Mouse (Mus musculus) midbrain, postnatal 0 days (tissue): ENCODE results near the gene Kcna2. TPM values are rescaled to one million over a fixed set of nuclear protein-coding genes. Genes with fewer than 3 reads are reported as not detected.
A peak's percentile ranks its signal among the peaks of the same experiment; 100 is the strongest.

Source experiments
- ATAC-seq: fragments of 200-750 bp; cut with Nextera tagmentation; 2 replicates; pipeline ENCODE4 v1.8.0; 2017; ENCODE audit warnings: moderate number of reproducible peaks, mild to moderate bottlenecking, moderate TSS enrichment, moderate library complexity; ENCODE audit not compliant: low FRiP score
- DNase-seq: peaks from one replicate; pipeline ENCODE4 v3.0.0-alpha.2; 2015; ENCODE audit warnings: low spot score
- H3K27ac ChIP-seq: fragments of 300-500 bp; sonication (generic); 2 replicates; pipeline ENCODE4 v1.5.1; 2014; ENCODE audit warnings: low read depth, mild to moderate bottlenecking, low read length, mixed read lengths
- H3K27me3 ChIP-seq: fragments of 300-500 bp; sonication (generic); 2 replicates; pipeline ENCODE4 v1.6.1; 2014; ENCODE audit warnings: low read length, control low read depth, mixed read lengths; ENCODE audit not compliant: insufficient read depth
- H3K36me3 ChIP-seq: fragments of 300-500 bp; sonication (generic); 2 replicates; pipeline ENCODE4 v1.6.1; 2014; ENCODE audit warnings: low read length, control low read depth, mixed read lengths; ENCODE audit not compliant: insufficient read depth
- H3K4me1 ChIP-seq: fragments of 300-500 bp; sonication (generic); 2 replicates; pipeline ENCODE4 v1.6.1; 2014; ENCODE audit warnings: mild to moderate bottlenecking, control low read depth, antibody characterized with exemption, low read length, mixed read lengths; ENCODE audit not compliant: insufficient read depth
- H3K4me2 ChIP-seq: fragments of 300-500 bp; sonication (generic); 2 replicates; pipeline ENCODE4 v1.6.1; 2014; ENCODE audit warnings: low read depth, mild to moderate bottlenecking, low read length, mixed read lengths; ENCODE audit not compliant: poor library complexity, severe bottlenecking
- H3K4me3 ChIP-seq: fragments of 300-500 bp; sonication (generic); 2 replicates; pipeline ENCODE4 v1.5.1; 2014; ENCODE audit warnings: low read depth, mild to moderate bottlenecking, low read length, moderate library complexity
- H3K9ac ChIP-seq: fragments of 300-500 bp; sonication (generic); replicated peaks from 2 replicates; pipeline ENCODE4 v1.6.1; 2014; ENCODE audit warnings: mild to moderate bottlenecking, low read length, moderate library complexity, mixed read lengths; ENCODE audit not compliant: poor library complexity, severe bottlenecking
- H3K9me3 ChIP-seq: fragments of 300-500 bp; sonication (generic); 2 replicates; pipeline ENCODE4 v1.6.1; 2016; ENCODE audit warnings: low read length, control low read depth
- CTCF ChIP-seq: IDR thresholded peaks from 2 replicates; pipeline ENCODE4 v1.5.1; 2016; ENCODE audit warnings: antibody characterized with exemption, mild to moderate bottlenecking
- WGBS: fragments of 180-500 bp; shearing (Covaris S2); extraction: QIAGEN DNeasy Blood & Tissue Kit; methylation state at CpG from one replicate; pipeline ENCODE4 v1.1.7; 2014; 5-methylcytosine and 5-hydroxymethylcytosine counted together
- polyA plus RNA-seq: library from polyadenylated mRNA; unstranded; fragments of >200 nt; fragmentation: Nextera tagmentation; extraction: Ambion mirVana; gene quantifications from 2 replicates; pipeline ENCODE4 v1.2.1, GENCODE M21; 2015
- total RNA-seq: library from RNA; depleted of rRNA; stranded (reverse); fragments of >200 nt; gene quantifications from 2 replicates; pipeline ENCODE4 v1.2.3, GENCODE M21; 2014

The Kcna2 gene
- total and polyA plus RNA-seq, 2 experiments from 2014 or later, result 1.7 to 17.7 TPM

DNA sequence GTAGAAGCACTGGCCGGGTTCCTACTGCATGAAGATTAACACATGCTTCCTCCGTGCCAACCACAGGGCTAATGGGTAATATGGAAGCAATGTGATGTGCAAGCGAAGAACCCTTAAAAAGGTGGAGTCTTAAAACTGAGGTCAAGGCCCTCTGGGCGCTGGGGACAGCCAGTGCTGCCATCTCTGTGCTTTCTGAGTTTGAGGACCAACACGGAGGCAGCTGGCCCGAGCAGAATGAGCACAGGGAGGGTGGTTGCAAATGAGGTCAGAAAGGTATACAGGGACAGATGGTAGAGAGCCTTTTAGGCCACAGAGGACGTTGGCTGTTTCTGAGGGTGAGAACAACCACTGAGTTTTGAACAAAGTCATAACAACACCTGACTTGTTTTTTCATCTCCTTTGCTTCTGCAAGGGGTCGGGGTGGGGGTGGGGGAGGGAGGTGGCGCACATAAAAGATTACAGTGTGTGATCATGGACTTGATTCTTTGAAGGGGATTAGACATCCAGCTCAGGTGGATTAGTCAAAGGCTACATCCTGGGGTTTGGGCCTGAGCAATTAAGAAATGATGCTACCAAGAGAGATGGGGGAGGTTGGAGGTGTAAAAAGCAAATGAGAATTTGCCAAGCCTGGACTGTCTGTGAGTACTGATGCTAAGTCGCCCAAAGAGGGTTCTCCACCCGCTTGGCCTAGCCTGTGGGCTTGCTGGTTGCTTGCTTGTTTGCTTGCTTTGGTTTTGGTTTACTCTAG, 10.4 kb upstream of the Kcna2 start:
- no peak for ATAC-seq
- H3K4me3 ChIP-seq, result no peak overlapping the region
- no peaks in the 10 kb centered on the region for H3K4me1 ChIP-seq
- no peak for TF ChIP-seq CTCF
- peak; percentile 14 for DNase-seq
- no peaks in the 10 kb centered on the region for H3K9me3 ChIP-seq
- no peak overlapping the region for H3K27ac ChIP-seq
- no peak overlapping the region for H3K9ac ChIP-seq
- H3K36me3 ChIP-seq, result no peaks in the 10 kb centered on the region
- H3K4me2 ChIP-seq, result no peak overlapping the region
- H3K27me3 ChIP-seq, result no peaks in the 10 kb centered on the region
- WGBS, result 72% methylated on average over 11 of the region's 11 CpGs

DNA sequence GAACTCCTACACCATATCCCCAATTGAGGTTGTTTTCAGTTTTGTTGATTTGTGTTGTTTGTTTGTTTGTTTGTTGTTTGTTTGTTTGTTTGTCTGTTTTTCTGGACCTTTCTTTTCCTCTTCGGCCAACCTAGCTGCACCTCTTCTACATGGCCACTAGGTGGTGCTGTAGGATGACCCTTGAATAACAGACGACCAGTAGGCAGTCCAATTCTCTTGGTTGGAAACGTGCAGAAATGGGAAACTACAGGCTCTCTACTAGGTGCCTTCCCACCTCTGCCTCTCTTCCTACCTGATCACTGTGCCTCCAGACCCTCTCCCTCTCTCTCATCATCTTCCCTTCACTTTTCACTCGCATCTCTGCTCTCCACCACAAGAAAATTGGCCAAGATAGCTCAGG, 6.9 kb upstream of the Kcna2 start:
- no peak overlapping the region for H3K27ac ChIP-seq
- no peaks in the 10 kb centered on the region for H3K27me3 ChIP-seq
- TF ChIP-seq CTCF, result peak; percentile 96
- H3K9me3 ChIP-seq, result no peaks in the 10 kb centered on the region
- ATAC-seq, result peak; percentile 69
- no peaks in the 10 kb centered on the region for H3K4me1 ChIP-seq
- H3K36me3 ChIP-seq, result no peaks in the 10 kb centered on the region
- no peak overlapping the region for H3K4me3 ChIP-seq
- no peak overlapping the region for H3K9ac ChIP-seq
- peak; percentile 70 for DNase-seq
- no peak overlapping the region for H3K4me2 ChIP-seq
- 5% methylated on average over 4 of the region's 4 CpGs for WGBS

GRCm38 (mm10) chr3:107096269-107096731, 4.6 kb upstream of the Kcna2 start:
- Histone ChIP-seq H3K4me1 (peaks cover 7% of the 10 kb centered on the region; the same call in 1 of the 2 replicates), H3K9me3 (no peaks in the 10 kb centered on the region), H3K4me2 (no peak overlapping the region), H3K36me3 (no peaks in the 10 kb centered on the region), H3K27me3 (no peaks in the 10 kb centered on the region), H3K9ac (no peak overlapping the region), H3K4me3 (no peak overlapping the region), H3K27ac (no peak overlapping the region)
- TF ChIP-seq CTCF, result peak; percentile 26
- DNase-seq (peak; percentile 24), ATAC-seq (no peak)
- 78% methylated on average over 3 of the region's 3 CpGs for WGBS

GRCm38 (mm10) chr3:107099866-107100265, 1.1 kb upstream of the Kcna2 start:
- Histone ChIP-seq H3K27me3 (no peaks in the 10 kb centered on the region), H3K27ac (no peak overlapping the region), H3K4me2 (no peak overlapping the region), H3K4me1 (peaks cover 16% of the 10 kb centered on the region), H3K9ac (no peak overlapping the region), H3K9me3 (no peaks in the 10 kb centered on the region), H3K4me3 (no peak overlapping the region), H3K36me3 (peaks cover 2% of the 10 kb centered on the region; the same call in 1 of the 2 replicates)
- no peak for DNase-seq
- WGBS, result 24% methylated on average over 2 of the region's 2 CpGs
- TF ChIP-seq CTCF, result no peak
- ATAC-seq, result no peak

DNA sequence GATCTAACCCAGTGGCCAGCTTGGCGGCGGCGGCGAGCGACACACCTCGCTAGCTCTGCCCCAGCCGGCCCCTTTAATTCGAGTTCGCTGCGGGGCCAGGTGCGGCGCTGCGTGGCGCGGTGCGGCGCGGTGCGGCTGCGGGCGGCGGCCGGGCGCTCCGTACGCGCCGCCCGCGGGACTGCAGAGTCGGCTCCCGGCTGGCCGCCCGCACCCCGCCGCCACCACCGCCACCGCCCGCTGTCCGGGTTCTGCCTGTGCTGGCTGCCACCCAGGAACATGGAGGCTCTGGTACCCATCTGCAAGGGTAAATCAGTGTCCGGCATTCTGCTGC, 475 bp downstream of the Kcna2 start:
- Histone ChIP-seq H3K27ac (peak overlapping the region; percentile 89), H3K4me3 (peak overlapping the region; percentile 79), H3K27me3 (no peaks in the 10 kb centered on the region), H3K4me2 (peak overlapping the region; percentile 86), H3K9me3 (no peaks in the 10 kb centered on the region), H3K4me1 (peaks cover 19% of the 10 kb centered on the region), H3K36me3 (peaks cover 2% of the 10 kb centered on the region; the same call in 1 of the 2 replicates), H3K9ac (peak overlapping the region; percentile 80)
- peak; percentile 15 for DNase-seq
- WGBS, result 0% methylated on average over 24 of the region's 41 CpGs
- no peak for TF ChIP-seq CTCF
- peak; percentile 74 for ATAC-seq
